Mouse (Mus musculus) fibroblast of lung, adult 2 months (primary cell): Measurements from ENCODE around the gene Slc24a5.
"Not testable (repeated sequence)": the region's sequence is repeated elsewhere in the genome, so short reads cannot be mapped to it uniquely, and the experiment has no call there.

Source experiments
- DNase-seq: peaks from one replicate; pipeline ENCODE4 v3.0.0-alpha.2; 2011; ENCODE audit warnings: low read depth

The Slc24a5 gene

GRCm38 (mm10) chr2:125067894-125068293 lies at the start of gene Slc24a5:
Gene Slc24a5 (plus strand): TSS chr2:125068124.
- no peak for DNase-seq

GRCm38 (mm10) chr2:125024386-125024785 lies 43.5 kb upstream of the Slc24a5 start:
- DNase-seq = no peak

- no peak for DNase-seq
Measured at GRCm38 (mm10) chr2:125026358-125027000, 41.4 kb upstream of the Slc24a5 start.

- DNase-seq = no peak
Measured at GRCm38 (mm10) chr2:125030591-125030990, 37.3 kb upstream of the Slc24a5 start.

GRCm38 (mm10) chr2:125031111-125031510 lies 36.8 kb upstream of the Slc24a5 start:
- DNase-seq = peak; percentile 20

- no peak for DNase-seq
Measured at GRCm38 (mm10) chr2:125031562-125032257, 36.2 kb upstream of the Slc24a5 start.

- DNase-seq = no peak
Measured at GRCm38 (mm10) chr2:125032258-125032973, 35.5 kb upstream of the Slc24a5 start.

GRCm38 (mm10) chr2:125033042-125033743 lies 34.7 kb upstream of the Slc24a5 start:
- DNase-seq = peak; percentile 90

GRCm38 (mm10) chr2:125055316-125055903 lies 12.5 kb upstream of the Slc24a5 start:
- DNase-seq = no peak

GRCm38 (mm10) chr2:125057250-125057815 lies 10.6 kb upstream of the Slc24a5 start:
- DNase-seq = no peak

- no peak for DNase-seq
Measured at GRCm38 (mm10) chr2:125061451-125061850, 6.5 kb upstream of the Slc24a5 start.

- DNase-seq = no peak
Measured at GRCm38 (mm10) chr2:125062944-125063343, 5.0 kb upstream of the Slc24a5 start.

- DNase-seq = no peak
Measured at GRCm38 (mm10) chr2:125067373-125067772, 551 bp upstream of the Slc24a5 start.

- no peak for DNase-seq
Measured at GRCm38 (mm10) chr2:125068696-125069095, 772 bp downstream of the Slc24a5 start.

GRCm38 (mm10) chr2:125073056-125073780 lies 5.3 kb downstream of the Slc24a5 start:
- DNase-seq = no peak

- no peak for DNase-seq
Measured at GRCm38 (mm10) chr2:125083879-125084278, 16.0 kb downstream of the Slc24a5 start.

GRCm38 (mm10) chr2:125088757-125089156 lies 20.8 kb downstream of the Slc24a5 start:
- no peak for DNase-seq

GRCm38 (mm10) chr2:125092123-125092522 lies 24.2 kb downstream of the Slc24a5 start:
- not testable (repeated sequence) for DNase-seq

GRCm38 (mm10) chr2:125104491-125104890 lies 36.6 kb downstream of the Slc24a5 start:
- not testable (repeated sequence) for DNase-seq

- DNase-seq = not testable (repeated sequence)
Measured at GRCm38 (mm10) chr2:125106536-125106935, 38.6 kb downstream of the Slc24a5 start.
